29 mouse cellular contexts compared by ENCODE assay signal in the genomic region with DNA sequence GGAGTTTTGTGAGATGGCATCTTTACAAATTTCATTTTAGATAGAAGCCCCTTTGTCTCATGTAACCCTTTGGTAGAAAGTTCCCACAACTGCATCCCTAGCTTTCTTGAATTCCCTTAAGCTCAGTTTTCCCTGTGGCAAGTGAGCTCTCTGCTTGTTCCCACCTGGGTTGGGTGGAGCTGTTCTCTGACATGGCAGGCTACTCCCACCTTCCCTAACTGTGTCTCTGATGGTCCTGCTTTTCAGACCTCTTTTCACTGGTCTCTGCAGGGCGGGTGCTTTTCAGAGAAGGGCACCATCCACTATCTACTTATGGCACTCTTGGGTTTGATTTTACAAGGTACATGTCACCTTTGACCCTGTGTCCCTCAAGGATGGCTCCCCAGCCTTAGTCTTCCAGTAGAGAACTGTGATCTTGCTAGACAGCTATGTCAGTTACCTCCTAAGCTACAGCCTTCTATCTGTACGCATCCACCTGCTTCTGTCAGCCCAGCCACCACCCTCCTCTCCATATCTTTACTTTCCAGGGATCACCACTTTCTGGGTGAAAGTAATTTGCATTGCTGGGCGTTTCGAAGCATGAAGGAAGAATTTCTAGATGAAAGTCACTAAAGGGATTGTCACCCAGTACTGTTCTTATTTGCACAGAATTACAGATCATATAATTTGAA.
A peak's percentile ranks its signal among the peaks of the same experiment; 100 is the strongest.
DNase-seq lines count a peak whose midpoint lies in the region; ATAC-seq lines count a peak whose summit lies in the region.
"Had no signal": no experiment of that assay in that cellular context is flagged by ENCODE, and none has a peak within 500 bp of the region (broad histone marks: within the 10 kb centered on the region; RNA-seq: fewer than 3 reads in every experiment).

No protein-coding gene starts in this region.

- no peaks in the 10 kb centered on the region for H3K9me3 ChIP-seq in liver, embryonic 15.5 days (replicated peaks)
- H3K9me3 ChIP-seq: embryonic facial prominence, embryonic 10.5 days; embryonic facial prominence, embryonic 15.5 days; heart, embryonic 13.5 days; hindbrain, embryonic 15.5 days; limb, embryonic 12.5 days had no signal

- peak; percentile 37 for DNase-seq in c-Kit-positive CD71-positive TER-119-negative erythroid progenitor cells, embryonic 14.5 days (ENCODE audit: low read depth)
- DNase-seq in liver, result peak; percentile 25
- DNase-seq in gastrocnemius, adult 18-20 months (ENCODE audit: low spot score), result no peak
- no peak for DNase-seq in frontal cortex, postnatal 10 days (ENCODE audit: low spot score in 2 of 2)
- DNase-seq in ovary, postnatal 14 days (ENCODE audit: low spot score), result no peak
- DNase-seq: adrenal gland, postnatal 36 days; cerebellum, adult 11-12 months; cerebellum, postnatal 10 days; gastrocnemius, postnatal 10 days; heart, postnatal 10 days; kidney, adult 11 months; kidney, postnatal 14 days; lung, adult 18-20 months; lung, postnatal 4 days; right cerebral cortex, postnatal 4 days; thymus, adult 18-20 months; thymus, postnatal 25 days had no signal

- peaks cover 6% of the 10 kb centered on the region; the same call in 1 of the 2 replicates for H3K4me1 ChIP-seq in liver, embryonic 15.5 days (replicated peaks)
- H3K4me1 ChIP-seq: hindbrain, embryonic 15.5 days had no signal

- no peaks in the 10 kb centered on the region for H3K27me3 ChIP-seq in liver, embryonic 15.5 days
- H3K27me3 ChIP-seq: embryonic facial prominence, embryonic 15.5 days; heart, embryonic 13.5 days; hindbrain, embryonic 15.5 days; limb, embryonic 12.5 days had no signal

- WGBS in liver, embryonic 15.5 days (ENCODE audit: insufficient replicate concordance), result 40% methylated on average over 4 of the region's 4 CpGs

- peak overlapping the region; percentile 36 for H3K4me2 ChIP-seq in liver, embryonic 15.5 days
- H3K4me2 ChIP-seq: embryonic facial prominence, embryonic 15.5 days; heart, embryonic 13.5 days; hindbrain, embryonic 15.5 days; limb, embryonic 12.5 days had no signal

- H3K36me3 ChIP-seq in liver, embryonic 15.5 days (replicated peaks), result no peaks in the 10 kb centered on the region
- H3K36me3 ChIP-seq: embryonic facial prominence, embryonic 10.5 days; embryonic facial prominence, embryonic 15.5 days; heart, embryonic 13.5 days; hindbrain, embryonic 15.5 days; limb, embryonic 12.5 days had no signal

- ATAC-seq in liver, embryonic 15.5 days (ENCODE audit: insufficient read depth), result peak; percentile 90
- ATAC-seq in cerebellum, adult (ENCODE audit: insufficient number of reproducible peaks, low FRiP score, low TSS enrichment), result no peak
- ATAC-seq: forebrain, embryonic 14.5 days; inflammation-experienced regulatory T-cells, adult 6 months; lung, postnatal 0 days; midbrain, embryonic 16.5 days had no signal

- peak overlapping the region; percentile 29; the same call in 1 of the 2 replicates for H3K27ac ChIP-seq in liver, embryonic 15.5 days (replicated peaks)
- H3K27ac ChIP-seq: embryonic facial prominence, embryonic 10.5 days; embryonic facial prominence, embryonic 15.5 days; heart, embryonic 13.5 days; hindbrain, embryonic 15.5 days; limb, embryonic 12.5 days; stomach, postnatal 0 days had no signal

- no peak overlapping the region for H3K4me3 ChIP-seq in liver, embryonic 15.5 days (replicated peaks)
- H3K4me3 ChIP-seq: embryonic facial prominence, embryonic 10.5 days; embryonic facial prominence, embryonic 15.5 days; heart, embryonic 13.5 days; hindbrain, embryonic 15.5 days; limb, embryonic 12.5 days had no signal

- H3K9ac ChIP-seq in liver, embryonic 15.5 days, result no peak overlapping the region
- H3K9ac ChIP-seq: embryonic facial prominence, embryonic 15.5 days; heart, embryonic 13.5 days; hindbrain, embryonic 15.5 days; limb, embryonic 12.5 days had no signal

Comparison
In these comparisons a context has a peak if more than half of its experiments do, and no peak if none do; other contexts are left out.
1. DNase-seq: peak in c-Kit-positive CD71-positive TER-119-negative erythroid progenitor cells, embryonic 14.5 days (single experiment) and liver (single experiment); none in gastrocnemius, adult 18-20 months (single experiment), frontal cortex, postnatal 10 days (0 of 2) and ovary, postnatal 14 days (single experiment).